Mouse (Mus musculus) intestine, embryonic 16.5 days (tissue): ENCODE results near the gene 9230104L09Rik. TPM values are rescaled to one million over a fixed set of nuclear protein-coding genes. Genes with fewer than 3 reads are reported as not detected.
A peak's percentile ranks its signal among the peaks of the same experiment; 100 is the strongest.

Experiments used
- ATAC-seq: fragments of 200-750 bp; cut with Nextera tagmentation; 2 replicates; pipeline ENCODE4 v1.8.0; 2017; ENCODE audit warnings: moderate TSS enrichment, moderate library complexity
- H3K27ac ChIP-seq: fragments of 300-500 bp; sonication (generic); 2 replicates; pipeline ENCODE4 v1.5.1; 2014; ENCODE audit warnings: mild to moderate bottlenecking, low read length
- H3K27me3 ChIP-seq: fragments of 300-500 bp; sonication (generic); replicated peaks from 2 replicates; pipeline ENCODE4 v1.6.1; 2014; ENCODE audit warnings: low read length, control low read depth, mixed read lengths; ENCODE audit not compliant: control insufficient read depth, insufficient read depth
- H3K36me3 ChIP-seq: fragments of 300-500 bp; sonication (generic); 2 replicates; pipeline ENCODE4 v1.6.1; 2014; ENCODE audit warnings: low read length, control low read depth; ENCODE audit not compliant: control insufficient read depth, insufficient read depth
- H3K4me1 ChIP-seq: fragments of 300-500 bp; sonication (generic); 2 replicates; pipeline ENCODE4 v1.6.1; 2014; ENCODE audit warnings: low read length, control low read depth, mixed read lengths; ENCODE audit not compliant: control insufficient read depth, insufficient read depth
- H3K4me2 ChIP-seq: fragments of 300-500 bp; sonication (generic); 2 replicates; pipeline ENCODE4 v1.6.1; 2014; ENCODE audit warnings: low read depth, low read length, control low read depth
- H3K4me3 ChIP-seq: fragments of 300-500 bp; sonication (generic); 2 replicates; pipeline ENCODE4 v1.5.1; 2014; ENCODE audit warnings: mild to moderate bottlenecking, low read length
- H3K9ac ChIP-seq: fragments of 300-500 bp; sonication (generic); 2 replicates; pipeline ENCODE4 v1.6.1; 2014; ENCODE audit warnings: low read depth, low read length
- H3K9me3 ChIP-seq: fragments of 300-500 bp; sonication (generic); 2 replicates; pipeline ENCODE4 v1.6.1; 2016; ENCODE audit warnings: low read length, control low read depth; ENCODE audit not compliant: control insufficient read depth
- WGBS: fragments of 180-500 bp; shearing (Covaris S2); extraction: QIAGEN DNeasy Blood & Tissue Kit; methylation state at CpG from one replicate; pipeline ENCODE4 v1.1.7; 2014; 5-methylcytosine and 5-hydroxymethylcytosine counted together
- polyA plus RNA-seq: library from polyadenylated mRNA; unstranded; fragments of >200 nt; fragmentation: Nextera tagmentation; extraction: Ambion mirVana; gene quantifications from 2 replicates; pipeline ENCODE4 v1.2.1, GENCODE M21; 2015

The 9230104L09Rik gene
- polyA plus RNA-seq = not detected in 2 replicates

- Histone ChIP-seq H3K9me3 (no peaks in the 10 kb centered on the region), H3K27me3 (no peaks in the 10 kb centered on the region), H3K4me3 (no peak within 1 kb of the TSS), H3K27ac (no peak within 1 kb of the TSS), H3K4me2 (no peak within 1 kb of the TSS), H3K36me3 (no peaks in the 10 kb centered on the region), H3K4me1 (no peaks in the 10 kb centered on the region), H3K9ac (no peak within 1 kb of the TSS)
- 46% methylated on average over 2 of the region's 2 CpGs for WGBS
- no peak for ATAC-seq
These were observed at the start of gene 9230104L09Rik for GRCm38 (mm10) chr2:148864966-148865365. Gene 9230104L09Rik, minus strand, starts transcription at chr2:148865038.

GRCm38 (mm10) chr2:148902286-148902685 is 37.4 kb upstream of the 9230104L09Rik start:
- Histone ChIP-seq H3K9me3 (no peaks in the 10 kb centered on the region), H3K27ac (no peak overlapping the region), H3K9ac (no peak overlapping the region), H3K27me3 (no peaks in the 10 kb centered on the region), H3K4me3 (no peak overlapping the region), H3K36me3 (no peaks in the 10 kb centered on the region), H3K4me1 (no peaks in the 10 kb centered on the region), H3K4me2 (no peak overlapping the region)
- 9% methylated on average over 5 of the region's 5 CpGs for WGBS
- peak; percentile 87 for ATAC-seq

DNA sequence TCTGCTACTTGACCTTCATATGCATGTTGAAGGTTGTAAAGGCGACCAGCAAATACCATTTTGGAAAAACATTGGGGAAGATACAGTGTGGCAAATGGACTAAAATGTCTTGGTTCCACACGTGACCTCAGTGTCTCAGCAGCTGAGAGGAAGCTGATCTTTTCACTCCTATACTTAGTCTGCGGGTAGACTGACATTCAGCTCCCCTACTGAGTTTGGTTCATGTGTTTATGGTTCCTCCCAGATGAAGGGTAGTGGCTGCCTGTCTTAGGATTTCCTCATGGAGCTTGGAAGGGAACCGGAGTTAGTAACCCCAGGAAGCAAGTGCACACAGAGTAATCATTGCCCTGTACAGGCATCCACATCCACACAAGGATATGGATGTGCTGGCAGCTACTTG is 35.5 kb upstream of the 9230104L09Rik start:
- no peaks in the 10 kb centered on the region for H3K27me3 ChIP-seq
- H3K27ac ChIP-seq = no peak overlapping the region
- H3K9ac ChIP-seq = no peak overlapping the region
- ATAC-seq = no peak
- WGBS = 61% methylated on average over 4 of the region's 4 CpGs
- H3K4me2 ChIP-seq = no peak overlapping the region
- H3K4me1 ChIP-seq = no peaks in the 10 kb centered on the region
- H3K4me3 ChIP-seq = no peak overlapping the region
- no peaks in the 10 kb centered on the region for H3K9me3 ChIP-seq
- no peaks in the 10 kb centered on the region for H3K36me3 ChIP-seq

- no peaks in the 10 kb centered on the region for H3K27me3 ChIP-seq
- H3K9me3 ChIP-seq = no peaks in the 10 kb centered on the region
- no peaks in the 10 kb centered on the region for H3K4me1 ChIP-seq
- ATAC-seq = no peak
- no peak overlapping the region for H3K4me2 ChIP-seq
- no peak overlapping the region for H3K27ac ChIP-seq
- H3K4me3 ChIP-seq = no peak overlapping the region
- no peaks in the 10 kb centered on the region for H3K36me3 ChIP-seq
- no peak overlapping the region for H3K9ac ChIP-seq
- 58% methylated on average over 1 of the region's 1 CpGs for WGBS
These were observed 31.4 kb upstream of the 9230104L09Rik start for GRCm38 (mm10) chr2:148896219-148896618.

- no peak for ATAC-seq
- Histone ChIP-seq H3K27ac (no peak overlapping the region), H3K9me3 (no peaks in the 10 kb centered on the region), H3K4me1 (no peaks in the 10 kb centered on the region), H3K27me3 (no peaks in the 10 kb centered on the region), H3K9ac (no peak overlapping the region), H3K4me3 (no peak overlapping the region), H3K36me3 (no peaks in the 10 kb centered on the region), H3K4me2 (no peak overlapping the region)
These were observed 28.3 kb upstream of the 9230104L09Rik start for GRCm38 (mm10) chr2:148893107-148893506.

- Histone ChIP-seq H3K36me3 (no peaks in the 10 kb centered on the region), H3K9ac (no peak overlapping the region), H3K27me3 (no peaks in the 10 kb centered on the region), H3K4me3 (no peak overlapping the region), H3K4me2 (no peak overlapping the region), H3K27ac (no peak overlapping the region), H3K4me1 (no peaks in the 10 kb centered on the region), H3K9me3 (no peaks in the 10 kb centered on the region)
- ATAC-seq = no peak
- 61% methylated on average over 5 of the region's 5 CpGs for WGBS
These were observed 25.4 kb upstream of the 9230104L09Rik start for GRCm38 (mm10) chr2:148890021-148890851.

GRCm38 (mm10) chr2:148889331-148890010 is 24.6 kb upstream of the 9230104L09Rik start:
- no peaks in the 10 kb centered on the region for H3K27me3 ChIP-seq
- H3K4me3 ChIP-seq = no peak overlapping the region
- H3K9me3 ChIP-seq = no peaks in the 10 kb centered on the region
- H3K36me3 ChIP-seq = no peaks in the 10 kb centered on the region
- no peak overlapping the region for H3K27ac ChIP-seq
- no peak for ATAC-seq
- no peak overlapping the region for H3K9ac ChIP-seq
- 70% methylated on average over 3 of the region's 3 CpGs for WGBS
- no peaks in the 10 kb centered on the region for H3K4me1 ChIP-seq
- no peak overlapping the region for H3K4me2 ChIP-seq

DNA sequence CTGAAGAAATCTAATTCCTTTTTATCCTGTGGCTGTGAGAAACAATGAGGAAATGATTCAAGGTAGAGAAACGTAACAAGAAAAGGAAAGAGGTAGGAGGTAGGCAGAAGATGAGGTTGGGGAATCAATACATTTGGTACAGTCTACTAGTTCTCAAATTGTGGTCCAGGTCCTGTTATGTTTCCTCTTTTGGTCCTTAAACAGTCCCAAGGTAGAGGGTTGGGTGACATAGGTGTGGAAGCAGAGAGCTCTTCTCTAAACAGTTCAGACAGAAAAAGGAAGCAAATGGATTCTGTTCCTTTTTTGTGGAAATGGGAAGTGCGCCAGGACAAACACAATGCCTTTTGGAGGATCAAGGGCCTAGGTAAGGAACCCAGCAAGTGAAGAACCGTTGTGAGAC is 24.0 kb upstream of the 9230104L09Rik start:
- H3K36me3 ChIP-seq = no peaks in the 10 kb centered on the region
- H3K4me1 ChIP-seq = no peaks in the 10 kb centered on the region
- H3K4me3 ChIP-seq = no peak overlapping the region
- WGBS = 81% methylated on average over 3 of the region's 3 CpGs
- no peak overlapping the region for H3K27ac ChIP-seq
- no peaks in the 10 kb centered on the region for H3K9me3 ChIP-seq
- no peak overlapping the region for H3K9ac ChIP-seq
- H3K4me2 ChIP-seq = no peak overlapping the region
- ATAC-seq = no peak
- no peaks in the 10 kb centered on the region for H3K27me3 ChIP-seq

DNA sequence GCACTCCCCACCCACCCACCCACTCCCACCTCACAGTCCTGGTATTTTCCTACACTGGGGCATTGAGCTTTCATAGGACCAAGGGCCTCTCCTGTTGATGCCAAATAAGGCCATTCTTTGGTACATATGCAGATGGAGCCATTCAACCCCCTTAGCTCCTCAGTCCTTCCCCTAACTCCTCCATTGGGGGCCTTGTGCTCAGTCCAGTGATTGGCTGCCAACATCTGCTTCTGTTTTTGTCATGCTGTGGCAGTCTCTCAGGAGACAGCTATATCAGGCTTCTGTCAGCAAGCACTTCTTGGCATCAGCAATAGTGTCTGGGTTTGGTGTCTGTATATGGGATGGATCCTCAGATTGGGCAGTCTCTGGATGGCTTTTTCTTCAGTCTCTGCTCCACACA is 19.9 kb upstream of the 9230104L09Rik start:
- no peak overlapping the region for H3K4me2 ChIP-seq
- H3K27ac ChIP-seq = no peak overlapping the region
- no peaks in the 10 kb centered on the region for H3K36me3 ChIP-seq
- H3K9me3 ChIP-seq = no peaks in the 10 kb centered on the region
- no peaks in the 10 kb centered on the region for H3K4me1 ChIP-seq
- H3K9ac ChIP-seq = no peak overlapping the region
- H3K27me3 ChIP-seq = no peaks in the 10 kb centered on the region
- H3K4me3 ChIP-seq = no peak overlapping the region
- ATAC-seq = no peak
